Mouse (Mus musculus): Measurements from ENCODE around the gene Ccdc180. TPM values are rescaled to one million over a fixed set of nuclear protein-coding genes. Genes with fewer than 3 reads are reported as not detected.

Gene Ccdc180
- polyA plus RNA-seq, 1 experiment from 2014 or later, result 0.27 TPM

DNA sequence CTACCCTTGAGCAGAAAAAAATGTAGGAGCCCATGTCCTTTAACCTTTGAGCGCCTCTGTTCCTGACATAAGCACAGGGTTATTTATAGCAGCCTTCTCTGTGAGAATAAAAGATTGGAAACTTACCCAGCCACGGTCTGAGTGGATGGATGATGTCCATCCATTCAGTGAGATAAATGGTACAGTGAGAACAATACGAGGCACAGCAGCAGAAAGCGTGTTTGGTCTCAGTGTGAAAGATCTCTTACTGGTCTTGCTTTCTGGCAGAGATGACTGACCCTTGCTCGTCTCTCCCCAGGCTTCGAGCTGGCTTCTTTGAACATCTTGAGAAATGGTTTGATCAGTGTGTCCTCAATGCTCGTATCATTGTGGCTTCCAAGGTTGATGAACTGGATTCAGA, 27.0 kb downstream of the Ccdc180 start:
- Histone ChIP-seq H3K9me3 (replicated peaks) (no peaks in the 10 kb centered on the region), H3K4me3 (replicated peaks) (no peak overlapping the region), H3K4me2 (no peak overlapping the region), H3K4me1 (no peaks in the 10 kb centered on the region), H3K27ac (replicated peaks) (no peak overlapping the region), H3K36me3 (no peaks in the 10 kb centered on the region), H3K9ac (replicated peaks) (no peak overlapping the region), H3K27me3 (replicated peaks) (no peaks in the 10 kb centered on the region)
- 20% methylated on average over 7 of the region's 7 CpGs for WGBS
- ATAC-seq (ENCODE audit: low FRiP score), result no peak

DNA sequence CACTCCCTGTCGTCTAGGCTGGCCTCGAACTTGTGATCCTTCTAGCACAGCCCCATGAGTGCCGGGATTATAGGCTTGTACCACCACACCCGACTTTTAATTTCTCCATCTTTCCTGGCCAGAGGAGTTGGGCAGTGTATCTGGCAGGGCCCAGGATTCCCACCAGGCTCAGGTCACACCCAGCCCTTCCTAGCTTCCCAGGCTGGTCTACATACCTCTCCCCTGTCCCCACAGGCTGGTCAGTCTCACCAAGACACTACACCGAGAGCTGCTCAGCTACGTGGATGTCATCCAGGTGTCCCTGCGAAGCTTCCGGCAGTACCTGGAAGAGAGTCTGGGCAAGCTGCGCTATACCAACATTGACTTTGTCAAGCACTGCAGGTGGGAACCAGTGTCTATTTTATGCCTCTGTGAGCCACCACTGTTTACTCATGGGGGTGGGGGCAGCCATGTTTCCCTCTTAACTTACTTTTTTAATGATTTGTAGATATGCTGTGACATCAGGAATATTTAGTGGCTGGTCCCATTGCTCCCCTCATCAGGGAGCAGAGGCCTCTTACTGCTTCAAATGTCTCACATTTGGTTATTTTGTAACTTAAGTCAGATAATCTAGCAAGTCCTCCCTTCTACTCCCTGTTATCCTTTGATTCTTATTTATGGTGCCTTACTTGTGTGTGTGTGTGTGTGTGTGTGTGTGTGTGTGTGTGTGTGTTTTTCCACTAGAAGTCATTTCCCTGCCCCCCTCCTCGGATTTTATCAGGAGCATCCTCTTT, 31.7 kb downstream of the Ccdc180 start:
- Histone ChIP-seq H3K4me1 (no peaks in the 10 kb centered on the region), H3K36me3 (no peaks in the 10 kb centered on the region), H3K9ac (replicated peaks) (no peak overlapping the region), H3K27me3 (replicated peaks) (no peaks in the 10 kb centered on the region), H3K27ac (replicated peaks) (no peak overlapping the region), H3K9me3 (replicated peaks) (no peaks in the 10 kb centered on the region), H3K4me2 (no peak overlapping the region), H3K4me3 (replicated peaks) (no peak overlapping the region)
- 87% methylated on average over 10 of the region's 10 CpGs for WGBS
- no peak for ATAC-seq (ENCODE audit: low FRiP score)

GRCm38 (mm10) chr4:45924011-45924410, 33.9 kb downstream of the Ccdc180 start:
- Histone ChIP-seq H3K27ac (replicated peaks) (no peak overlapping the region), H3K4me2 (no peak overlapping the region), H3K4me1 (no peaks in the 10 kb centered on the region), H3K4me3 (replicated peaks) (no peak overlapping the region), H3K27me3 (replicated peaks) (no peaks in the 10 kb centered on the region), H3K9ac (replicated peaks) (no peak overlapping the region), H3K9me3 (replicated peaks) (no peaks in the 10 kb centered on the region), H3K36me3 (no peaks in the 10 kb centered on the region)
- ATAC-seq (ENCODE audit: low FRiP score), result no peak
- 88% methylated on average over 4 of the region's 4 CpGs for WGBS

DNA sequence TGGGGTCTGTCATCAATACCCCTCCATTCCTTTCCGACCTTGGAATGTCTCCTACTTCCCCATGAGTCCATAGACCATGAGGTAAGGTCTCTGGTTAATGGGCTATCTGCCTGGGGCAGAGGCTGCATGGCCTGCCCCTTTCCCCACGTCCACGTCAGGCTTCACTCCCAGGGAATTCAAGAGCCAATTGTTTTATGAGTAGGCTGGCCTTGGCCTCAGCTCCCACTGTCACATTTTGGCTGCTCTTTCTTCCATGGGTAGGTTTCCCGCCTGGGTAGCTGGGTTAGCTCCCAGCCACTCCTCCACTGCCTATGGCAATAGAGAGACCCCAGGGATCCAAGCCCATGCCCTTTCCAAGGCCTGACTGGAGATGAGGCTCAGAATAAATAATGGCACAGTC, 38.5 kb downstream of the Ccdc180 start:
- Histone ChIP-seq H3K4me3 (replicated peaks) (no peak overlapping the region), H3K9me3 (replicated peaks) (no peaks in the 10 kb centered on the region), H3K36me3 (no peaks in the 10 kb centered on the region), H3K4me2 (no peak overlapping the region), H3K9ac (replicated peaks) (no peak overlapping the region), H3K27ac (replicated peaks) (no peak overlapping the region), H3K4me1 (no peaks in the 10 kb centered on the region), H3K27me3 (replicated peaks) (no peaks in the 10 kb centered on the region)
- ATAC-seq (ENCODE audit: low FRiP score), result no peak
- 51% methylated on average over 4 of the region's 4 CpGs for WGBS

DNA sequence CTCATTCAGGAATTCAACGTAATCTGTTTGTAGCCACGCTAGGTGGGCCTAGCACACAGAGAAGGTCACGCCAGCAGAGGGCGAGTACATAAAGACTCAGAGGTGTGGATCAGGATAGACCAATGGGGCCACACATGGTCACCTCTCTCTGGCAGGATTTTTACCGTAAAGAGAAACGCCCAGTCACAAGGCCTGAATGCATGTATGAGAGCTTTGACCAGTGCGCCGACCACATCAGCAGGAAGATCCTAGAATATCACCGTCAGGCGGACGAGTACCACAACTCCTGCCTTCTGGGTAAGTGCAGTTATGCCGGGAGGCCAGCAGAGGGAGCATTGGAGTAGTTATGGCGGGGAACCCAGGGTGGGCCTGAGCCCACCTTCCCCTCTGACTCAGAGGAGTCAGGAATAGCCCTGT, 51.5 kb downstream of the Ccdc180 start:
- no peak overlapping the region for H3K4me2 ChIP-seq
- 31% methylated on average over 13 of the region's 13 CpGs for WGBS
- no peak for ATAC-seq (ENCODE audit: low FRiP score)

GRCm38 (mm10) chr4:45947729-45948128, 57.6 kb downstream of the Ccdc180 start:
- Histone ChIP-seq H3K27me3 (replicated peaks) (no peaks in the 10 kb centered on the region), H3K9me3 (replicated peaks) (no peaks in the 10 kb centered on the region), H3K27ac (replicated peaks) (no peak overlapping the region), H3K36me3 (no peaks in the 10 kb centered on the region), H3K4me3 (replicated peaks) (no peak overlapping the region), H3K4me1 (no peaks in the 10 kb centered on the region), H3K4me2 (no peak overlapping the region), H3K9ac (replicated peaks) (no peak overlapping the region)
- no peak for ATAC-seq (ENCODE audit: low FRiP score)
- WGBS, result 77% methylated on average over 8 of the region's 8 CpGs

More for the DNA sequence above, 51.5 kb downstream of the Ccdc180 start:
- H3K9ac ChIP-seq (replicated peaks), result no peak overlapping the region
- H3K27me3 ChIP-seq (replicated peaks), result no peaks in the 10 kb centered on the region
- no peaks in the 10 kb centered on the region for H3K4me1 ChIP-seq
- no peaks in the 10 kb centered on the region for H3K9me3 ChIP-seq (replicated peaks)
- H3K36me3 ChIP-seq, result no peaks in the 10 kb centered on the region
- no peak overlapping the region for H3K4me3 ChIP-seq (replicated peaks)
- no peak overlapping the region for H3K27ac ChIP-seq (replicated peaks)

DNA sequence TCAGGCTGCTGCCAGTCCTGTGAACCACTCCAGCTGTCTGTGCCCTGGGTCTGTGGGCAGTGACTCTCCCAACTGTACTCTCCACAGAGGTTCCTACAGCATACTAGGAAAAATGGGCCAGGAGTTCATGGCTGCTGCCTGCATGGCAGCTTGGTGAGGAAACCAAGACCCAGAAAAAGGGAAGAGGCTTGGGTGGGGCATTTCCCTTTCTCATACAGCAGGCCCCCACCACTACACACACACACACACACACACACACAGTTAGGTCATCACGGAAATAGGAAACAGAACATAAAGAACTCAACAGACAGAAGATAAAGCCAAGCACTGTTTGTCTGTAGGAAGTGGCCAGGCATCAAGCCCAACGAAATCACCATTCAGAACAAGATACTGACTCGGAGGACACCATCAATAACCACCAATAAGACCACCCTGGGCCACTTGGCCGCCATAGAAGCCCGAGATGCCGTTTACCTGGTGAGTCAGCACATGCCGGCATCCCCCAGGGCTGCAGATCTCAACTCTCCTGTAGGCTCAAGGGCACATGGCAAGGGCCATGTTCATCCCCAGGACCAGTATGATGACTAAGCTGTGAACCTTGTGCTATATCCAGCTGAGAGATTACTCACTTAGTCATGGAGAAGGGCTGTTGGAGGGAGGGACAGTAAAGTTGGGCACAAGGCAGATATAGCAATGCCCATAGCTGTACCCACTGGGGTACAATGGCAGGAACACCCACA, 59.2 kb downstream of the Ccdc180 start:
- H3K4me1 ChIP-seq, result no peaks in the 10 kb centered on the region
- H3K9me3 ChIP-seq (replicated peaks), result no peaks in the 10 kb centered on the region
- H3K4me3 ChIP-seq (replicated peaks), result no peak overlapping the region
- H3K27me3 ChIP-seq (replicated peaks), result no peaks in the 10 kb centered on the region
- no peaks in the 10 kb centered on the region for H3K36me3 ChIP-seq
- no peak overlapping the region for H3K9ac ChIP-seq (replicated peaks)
- no peak overlapping the region for H3K27ac ChIP-seq (replicated peaks)
- ATAC-seq (ENCODE audit: low FRiP score), result no peak
- 90% methylated on average over 7 of the region's 7 CpGs for WGBS
- H3K4me2 ChIP-seq, result no peak overlapping the region

GRCm38 (mm10) chr4:45951830-45952229, 61.7 kb downstream of the Ccdc180 start:
- Histone ChIP-seq H3K27me3 (replicated peaks) (no peaks in the 10 kb centered on the region), H3K27ac (replicated peaks) (no peak overlapping the region), H3K4me3 (replicated peaks) (no peak overlapping the region), H3K9ac (replicated peaks) (no peak overlapping the region), H3K4me2 (no peak overlapping the region), H3K9me3 (replicated peaks) (no peaks in the 10 kb centered on the region), H3K36me3 (no peaks in the 10 kb centered on the region), H3K4me1 (no peaks in the 10 kb centered on the region)
- WGBS, result 96% methylated on average over 13 of the region's 18 CpGs
- no peak for ATAC-seq (ENCODE audit: low FRiP score)

GRCm38 (mm10) chr4:45953025-45953919, 63.2 kb downstream of the Ccdc180 start:
- Histone ChIP-seq H3K9ac (replicated peaks) (no peak overlapping the region), H3K36me3 (no peaks in the 10 kb centered on the region), H3K4me2 (no peak overlapping the region), H3K4me3 (replicated peaks) (no peak overlapping the region), H3K27ac (replicated peaks) (no peak overlapping the region), H3K4me1 (no peaks in the 10 kb centered on the region), H3K9me3 (replicated peaks) (no peaks in the 10 kb centered on the region), H3K27me3 (replicated peaks) (no peaks in the 10 kb centered on the region)
- WGBS, result 94% methylated on average over 23 of the region's 23 CpGs
- ATAC-seq (ENCODE audit: low FRiP score), result no peak

DNA sequence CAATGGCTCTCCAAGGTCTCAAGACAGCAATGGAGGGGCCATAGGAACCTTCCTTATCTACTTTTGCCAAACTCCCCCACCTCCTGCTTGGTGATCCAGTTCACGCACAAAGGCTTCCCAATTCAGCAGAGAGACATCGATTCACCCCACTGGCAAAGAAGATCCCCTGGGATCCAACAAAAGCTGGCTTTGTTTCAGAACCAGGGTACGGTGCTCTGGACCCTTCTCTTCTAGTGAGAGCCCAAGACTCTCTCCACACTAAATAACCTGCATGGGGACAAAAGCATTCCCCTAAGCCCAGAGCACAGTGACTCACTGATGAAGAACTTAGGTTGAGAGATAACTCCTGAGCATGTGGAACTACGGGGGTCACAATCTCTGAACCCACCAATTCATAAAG, 65.1 kb downstream of the Ccdc180 start:
- no peak for ATAC-seq (ENCODE audit: low FRiP score)
- no peaks in the 10 kb centered on the region for H3K4me1 ChIP-seq
- H3K9me3 ChIP-seq (replicated peaks), result no peaks in the 10 kb centered on the region
- H3K4me2 ChIP-seq, result no peak overlapping the region
- H3K4me3 ChIP-seq (replicated peaks), result no peak overlapping the region
- H3K27ac ChIP-seq (replicated peaks), result no peak overlapping the region
- no peaks in the 10 kb centered on the region for H3K36me3 ChIP-seq
- H3K9ac ChIP-seq (replicated peaks), result no peak overlapping the region
- WGBS, result 87% methylated on average over 4 of the region's 4 CpGs
- no peaks in the 10 kb centered on the region for H3K27me3 ChIP-seq (replicated peaks)

DNA sequence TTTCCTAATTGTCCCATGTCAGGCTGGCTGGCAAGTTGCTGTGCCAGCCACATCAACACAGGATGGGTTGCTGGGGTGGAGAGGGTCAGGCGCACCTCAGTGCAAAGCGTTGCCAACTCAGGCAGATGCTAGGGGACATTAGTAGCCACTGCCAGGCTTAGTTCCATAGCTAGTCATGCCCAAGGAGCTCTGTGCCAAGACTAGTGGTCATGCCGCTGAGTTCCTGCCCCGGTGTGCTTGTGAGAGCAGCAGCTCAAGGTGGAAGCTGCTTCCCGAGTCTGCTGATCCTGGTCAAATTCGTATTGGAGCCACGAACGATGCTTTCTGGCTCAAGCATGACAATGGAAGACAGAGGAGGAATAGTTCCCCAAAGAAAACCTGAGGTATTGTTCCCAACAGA, 66.0 kb downstream of the Ccdc180 start:
- Histone ChIP-seq H3K4me1 (no peaks in the 10 kb centered on the region), H3K4me2 (no peak overlapping the region), H3K36me3 (no peaks in the 10 kb centered on the region), H3K4me3 (replicated peaks) (no peak overlapping the region), H3K9me3 (replicated peaks) (no peaks in the 10 kb centered on the region), H3K27ac (replicated peaks) (no peak overlapping the region), H3K9ac (replicated peaks) (no peak overlapping the region), H3K27me3 (replicated peaks) (no peaks in the 10 kb centered on the region)
- 93% methylated on average over 8 of the region's 8 CpGs for WGBS
- no peak for ATAC-seq (ENCODE audit: low FRiP score)
